Mouse (Mus musculus) left cerebral cortex, adult 18-20 months (tissue): ENCODE results near the gene Sbno1. TPM values are rescaled to one million over a fixed set of nuclear protein-coding genes. Genes with fewer than 3 reads are reported as not detected.

Source experiments
- DNase-seq, 2 experiments: peaks; one replicate each; pipeline ENCODE4 v3.0.0; 2021 to 2022; ENCODE audit warnings: low spot score in 2 of 2, mixed read lengths in 1 of 2
- total RNA-seq, 2 experiments: library from RNA; stranded (reverse); gene quantifications; 2 replicates each; pipeline ENCODE4 v1.2.3; 2021

Sbno1 gene
- total RNA-seq, 2 experiments from 2014 or later = 175 to 185 TPM

DNA sequence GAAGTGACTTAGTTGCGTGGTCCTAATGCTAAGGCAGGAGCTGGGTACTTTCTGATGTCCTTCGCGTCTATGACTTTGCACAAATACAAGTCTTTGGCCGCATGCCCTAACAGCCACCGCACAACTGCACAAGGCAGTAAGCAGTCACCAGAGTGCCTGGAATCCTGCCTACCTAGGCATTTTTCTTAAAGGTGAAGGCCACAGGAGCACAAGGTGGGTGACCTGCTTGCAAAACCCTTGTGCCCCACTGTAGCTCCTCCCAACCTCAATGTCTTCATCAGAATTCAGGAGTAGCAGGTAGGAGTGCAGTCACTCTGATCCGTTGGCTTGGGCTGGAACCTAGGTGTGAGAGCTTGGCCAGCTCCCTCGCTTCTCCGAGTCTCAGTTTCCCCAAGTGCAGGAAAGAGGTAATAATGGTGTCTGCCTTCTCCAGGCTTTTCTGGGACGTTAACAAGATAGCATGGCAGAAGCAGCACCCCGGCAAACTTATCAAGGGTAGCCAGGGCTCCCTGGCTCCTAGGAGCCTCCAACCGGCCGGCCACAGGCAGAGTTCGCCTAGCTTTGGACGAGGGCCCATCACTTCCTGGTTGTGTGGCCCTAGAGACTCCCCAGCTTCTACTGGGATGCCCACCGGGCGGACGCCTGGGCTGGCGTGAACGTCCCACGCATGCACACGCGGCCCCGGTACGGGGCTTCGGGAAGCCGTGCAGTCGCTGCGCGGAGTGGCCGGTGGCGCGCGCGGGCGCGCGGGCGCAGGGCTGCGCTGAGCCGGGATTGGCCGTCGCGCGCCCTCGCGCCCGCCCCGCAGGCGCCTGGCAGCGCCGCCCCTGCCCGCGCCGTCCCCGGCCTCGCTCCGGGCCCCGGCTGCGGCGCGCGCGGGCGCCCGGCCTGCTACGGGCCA is 19.1 kb upstream of the Sbno1 start:
- DNase-seq = peak; percentile 70 to 85

DNA sequence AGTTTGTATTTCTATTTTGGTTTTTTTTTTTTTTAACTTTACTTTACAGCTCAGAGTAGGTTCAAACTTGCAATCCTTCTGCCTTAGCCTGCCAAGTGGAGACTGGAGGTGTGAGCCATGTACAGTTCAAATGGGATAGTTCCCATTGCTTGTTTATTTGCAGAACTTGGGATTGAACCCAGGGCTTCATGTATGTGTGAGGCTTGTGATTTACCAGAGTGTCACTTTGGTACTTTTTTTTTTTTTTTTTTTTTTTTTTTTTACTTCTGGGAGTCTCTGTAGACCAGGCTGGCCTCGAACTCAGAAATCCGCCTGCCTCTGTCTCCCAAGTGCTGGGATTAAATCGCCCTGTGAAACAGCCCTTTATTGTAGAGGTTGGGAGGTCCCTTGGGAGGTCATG is 18.4 kb upstream of the Sbno1 start:
- DNase-seq = no peak

DNA sequence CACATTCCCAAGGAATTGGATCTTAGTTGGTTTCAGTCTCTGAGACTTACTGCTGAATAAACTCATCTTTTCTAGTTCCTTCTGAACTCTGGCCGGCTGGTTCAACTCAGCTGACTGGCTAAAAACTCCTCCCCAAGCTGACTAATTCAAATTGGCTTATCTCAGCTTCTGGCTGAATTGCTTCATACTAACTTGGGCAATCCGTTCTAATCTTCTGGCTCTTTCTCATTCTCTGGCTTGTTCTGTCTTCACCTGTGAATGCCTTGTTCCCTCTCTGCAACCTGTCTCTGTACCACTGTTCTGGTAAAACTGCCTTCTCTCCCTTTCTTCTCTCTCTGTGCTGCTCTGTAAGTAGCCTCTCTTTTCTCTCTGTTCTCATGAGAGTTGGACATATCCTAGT is 16.8 kb upstream of the Sbno1 start:
- DNase-seq = no peak

DNA sequence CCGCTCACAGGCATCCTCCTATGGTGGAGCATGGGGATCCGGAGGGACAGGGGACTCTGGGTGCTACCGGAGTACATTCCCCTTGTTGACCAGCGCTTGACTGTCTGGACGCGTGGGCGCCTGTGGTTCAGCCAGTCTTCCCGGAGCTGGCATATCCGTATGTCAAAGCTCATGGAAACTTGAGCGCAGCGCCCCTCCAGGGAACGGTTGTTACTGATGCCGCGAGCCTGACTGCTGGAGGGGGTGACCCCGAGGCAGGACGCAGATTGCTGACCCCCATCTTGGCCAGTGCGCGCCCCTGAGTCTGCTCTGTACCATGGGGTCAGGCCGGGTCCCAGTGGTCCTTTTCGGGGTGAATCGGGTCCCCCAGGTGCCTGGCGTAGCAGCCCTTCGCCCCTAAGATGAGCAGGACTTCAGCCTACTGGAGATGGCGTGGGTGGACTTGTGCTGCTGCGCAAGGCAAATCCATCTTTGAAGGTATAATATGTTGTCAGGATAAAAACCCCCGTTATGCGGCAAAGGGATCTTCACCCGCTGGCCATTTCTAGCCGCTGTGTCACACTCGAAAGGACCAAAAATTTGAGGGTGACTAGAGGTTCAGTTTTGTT is 14.4 kb upstream of the Sbno1 start:
- peak; percentile 39 to 49 for DNase-seq

DNA sequence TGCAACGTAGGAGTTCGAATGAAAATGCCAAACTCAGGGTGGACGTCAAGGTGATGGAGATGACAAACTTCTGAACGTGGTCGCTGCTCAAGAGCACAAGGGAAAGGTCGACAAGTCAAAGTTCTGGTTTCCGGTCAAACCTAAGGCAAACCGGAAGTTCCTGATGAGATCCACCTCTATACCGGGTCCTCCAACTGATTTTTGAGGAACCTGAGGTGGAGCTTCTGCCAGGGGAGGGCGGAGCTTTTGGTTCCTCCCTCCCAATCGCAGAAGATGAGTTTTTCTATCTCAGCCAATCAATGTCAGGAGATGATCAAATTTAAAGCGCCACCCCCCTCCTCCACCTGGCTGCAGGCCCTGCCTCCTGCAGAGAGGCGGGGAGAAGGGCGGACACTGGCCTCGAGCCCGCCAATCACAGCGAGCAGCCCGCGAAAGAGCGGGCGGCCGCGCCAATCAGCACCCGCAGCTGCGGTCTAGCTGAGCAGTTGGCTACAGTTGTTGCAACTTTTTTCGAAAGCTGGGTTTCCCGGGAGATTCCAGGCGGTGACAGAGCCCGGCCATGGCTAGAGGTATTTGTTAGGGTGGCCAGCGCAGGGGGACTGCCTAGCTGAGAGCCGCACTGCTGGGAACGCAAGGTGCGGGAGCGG is 13.8 kb upstream of the Sbno1 start, which contains the start of gene Kmt5a:
Gene Kmt5a, plus strand, starts transcription at position 484 of the 647 bp plus-strand sequence.
- peak; percentile 91 to 94 for DNase-seq

DNA sequence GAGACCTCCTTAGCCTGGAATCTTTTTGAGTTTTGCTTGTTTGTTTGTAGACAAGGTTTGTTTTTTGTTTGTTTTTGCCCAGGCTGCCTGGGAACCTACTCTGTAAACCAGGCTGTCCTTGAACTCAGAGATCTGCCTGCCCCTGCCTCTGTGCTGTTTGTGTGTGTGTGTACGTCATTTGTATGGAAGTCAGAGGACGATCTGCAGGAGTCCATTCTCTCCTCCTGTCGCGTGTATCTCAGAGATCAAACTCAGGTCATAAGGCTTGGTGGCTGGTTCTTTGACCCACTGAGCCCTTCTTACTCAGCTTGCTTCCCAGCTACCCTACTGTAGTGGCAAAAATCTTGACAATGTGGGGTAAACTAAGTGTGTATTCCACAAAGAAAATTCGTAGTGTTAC is 12.9 kb upstream of the Sbno1 start:
- DNase-seq = no peak

DNA sequence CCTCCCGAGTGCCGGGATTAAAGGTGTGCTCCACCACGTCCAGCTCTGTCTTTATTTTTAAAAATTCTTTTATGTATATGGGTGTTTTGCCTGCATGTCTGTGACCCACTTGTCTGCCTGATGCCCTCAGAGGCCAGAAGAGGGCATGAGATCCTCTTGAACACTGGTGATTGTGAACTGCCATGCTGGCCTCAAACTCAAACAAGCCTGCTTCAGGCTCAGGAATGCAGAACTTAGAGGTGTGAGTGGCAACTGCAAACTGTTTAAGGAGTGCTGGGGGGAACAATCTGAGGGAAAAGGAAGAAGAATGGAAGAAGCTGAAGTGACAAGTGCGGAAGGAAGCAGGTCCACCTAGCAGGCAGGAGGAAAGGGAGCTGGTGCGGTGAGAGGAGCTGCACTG is 12.4 kb upstream of the Sbno1 start:
- no peak for DNase-seq

DNA sequence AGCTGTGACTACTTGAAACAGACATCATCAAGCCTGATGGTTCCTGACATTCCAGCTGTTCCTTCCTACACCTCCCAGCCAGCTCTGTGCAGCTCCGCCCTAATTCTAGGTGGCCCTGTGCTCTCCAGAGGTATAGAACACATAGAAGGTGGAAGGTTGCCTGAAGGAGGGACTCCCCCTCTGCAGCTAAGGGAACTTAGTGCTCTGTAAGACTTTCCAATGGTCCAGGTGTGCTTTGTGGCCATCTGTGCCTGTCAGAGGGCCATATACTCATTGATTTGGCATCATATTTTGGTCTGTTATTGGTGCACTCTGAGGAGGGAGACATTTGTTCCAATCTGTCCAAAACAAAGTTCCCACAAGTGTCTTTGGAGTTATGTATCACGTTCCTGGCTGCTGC is 7.2 kb upstream of the Sbno1 start:
- no peak for DNase-seq

DNA sequence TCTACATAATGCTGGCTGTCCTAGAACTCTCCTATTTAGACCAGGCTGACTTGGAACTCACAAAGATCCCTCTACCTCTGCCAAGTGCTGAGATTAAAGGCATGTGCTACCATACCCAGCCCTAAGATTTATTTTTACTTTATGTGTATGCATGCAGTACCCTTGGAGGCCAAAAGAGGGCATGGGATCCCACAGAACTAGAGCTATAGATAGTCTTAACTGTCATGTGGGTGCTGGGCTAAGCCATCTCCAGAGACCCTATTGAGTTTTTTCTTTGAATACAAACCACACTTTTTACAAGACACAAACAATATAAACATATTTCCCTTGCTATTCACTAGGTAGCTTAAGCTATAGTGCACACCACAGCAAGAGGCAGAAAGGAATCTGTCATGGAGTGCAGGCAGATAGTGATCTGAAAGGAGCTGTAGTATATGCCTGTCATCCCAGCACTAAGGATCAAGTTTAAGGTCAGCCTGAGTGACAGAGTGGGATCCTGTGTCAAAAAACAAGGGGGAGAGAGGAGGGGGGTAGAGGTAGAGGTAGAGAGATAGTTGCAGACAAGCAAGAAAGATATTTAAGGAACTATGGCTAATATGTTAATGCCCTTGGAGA is 6.7 kb upstream of the Sbno1 start:
- DNase-seq = peak; percentile 75 to 79

DNA sequence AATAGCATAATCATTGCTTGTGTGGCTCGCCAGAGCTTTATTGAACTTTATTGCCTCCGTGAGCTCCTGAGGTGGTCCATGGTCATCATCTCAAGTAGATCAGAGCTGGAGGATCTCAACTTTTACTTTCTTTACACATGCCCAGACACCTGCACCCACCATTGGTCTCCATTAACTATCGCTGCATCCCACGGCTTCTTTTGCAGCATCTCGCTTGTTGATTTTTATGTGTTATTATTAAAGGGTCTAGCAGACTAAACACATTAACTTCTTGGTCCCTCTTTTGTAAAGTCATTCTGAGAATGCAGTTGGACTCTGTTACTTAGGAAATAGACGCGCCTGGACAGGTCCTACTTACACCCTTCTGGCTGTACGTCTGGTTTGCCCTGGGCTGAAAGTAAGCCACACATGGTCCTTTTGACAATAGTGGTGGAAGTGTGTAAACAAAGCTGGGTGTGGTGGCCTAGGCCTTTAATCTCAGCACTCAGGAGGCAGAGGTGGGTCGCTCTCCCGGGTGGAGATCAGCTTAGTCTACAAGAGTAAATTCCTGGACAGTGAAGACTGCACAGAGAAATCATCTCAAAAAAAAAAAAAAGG is 772 bp upstream of the Sbno1 start:
- no peak for DNase-seq

DNA sequence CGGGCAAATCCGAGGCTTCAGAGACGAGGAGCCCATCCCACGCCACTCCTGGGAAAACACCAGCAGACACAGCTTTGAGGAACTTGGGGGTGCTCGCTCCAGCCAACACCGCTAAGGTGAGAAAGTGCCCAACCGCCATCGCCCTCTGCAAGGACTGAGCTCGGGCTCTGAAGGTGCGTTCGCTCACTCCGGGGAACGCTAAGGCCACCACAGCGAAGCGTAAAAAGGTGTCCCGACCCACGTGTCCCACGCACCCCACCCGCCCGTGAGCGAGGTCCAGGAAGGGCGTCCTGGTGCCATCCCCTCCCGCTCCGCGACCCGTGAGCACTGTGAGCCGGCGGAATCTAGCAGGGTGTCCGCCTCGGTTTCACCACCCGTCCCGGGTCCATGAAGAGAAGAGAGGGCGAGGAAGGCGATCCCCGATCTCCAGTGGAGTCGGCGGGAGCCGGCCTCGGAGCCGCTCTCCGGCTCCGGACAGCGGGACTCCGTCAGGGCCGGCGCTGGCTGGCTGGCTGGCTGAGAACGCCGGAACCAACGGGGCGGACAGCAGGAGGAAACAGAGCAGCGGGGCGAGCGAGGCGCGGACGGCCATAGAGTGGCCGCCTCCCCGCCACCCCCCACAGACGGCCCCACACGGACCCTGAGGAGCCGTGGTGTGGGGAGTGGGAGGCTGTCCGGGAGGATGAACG is 934 bp downstream of the Sbno1 start:
- peak in 1 of 2 experiments; percentile 45 for DNase-seq

DNA sequence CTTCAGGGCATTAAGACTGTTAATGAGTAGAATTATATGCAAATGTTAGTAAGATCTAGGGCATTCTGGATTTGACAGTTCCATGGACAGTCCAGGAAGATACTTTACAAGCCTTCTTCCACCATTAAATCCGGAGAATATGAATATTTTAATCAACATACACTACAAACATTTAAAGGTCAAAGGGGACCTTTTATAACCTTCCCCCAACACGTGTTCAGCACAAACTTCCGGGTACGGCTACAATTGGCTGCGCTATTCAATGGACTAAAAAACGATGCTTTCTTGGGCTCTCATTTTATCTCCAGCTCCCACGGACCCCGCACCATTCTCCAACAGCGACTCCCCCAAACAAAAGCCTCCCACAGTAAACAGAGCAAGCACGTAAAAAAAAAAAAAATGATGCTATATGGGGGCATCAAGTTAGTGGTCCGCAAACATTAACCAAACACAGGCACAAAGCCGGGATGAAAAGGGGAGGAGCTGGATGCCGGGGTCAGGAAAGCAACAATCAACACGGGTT is 1.5 kb downstream of the Sbno1 start:
- no peak for DNase-seq

DNA sequence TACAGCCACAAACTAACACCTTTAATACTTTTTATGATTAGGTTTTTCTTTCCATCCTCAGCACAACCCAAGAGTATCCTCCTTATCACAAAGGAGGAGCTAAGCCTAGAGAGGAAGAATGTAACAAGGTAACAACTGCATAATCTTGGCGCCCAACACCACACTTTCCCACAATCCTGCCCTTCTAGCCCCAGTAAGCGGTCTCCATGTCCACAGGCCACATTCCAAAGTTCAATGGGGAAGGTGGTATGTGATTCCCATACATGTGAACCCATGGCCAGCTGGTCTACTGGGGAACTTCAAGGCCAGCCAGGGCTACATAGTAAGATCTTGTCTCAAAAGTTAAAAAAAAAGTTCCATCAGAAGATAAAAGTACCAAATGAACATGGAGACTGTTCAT is 4.0 kb downstream of the Sbno1 start:
- no peak for DNase-seq

DNA sequence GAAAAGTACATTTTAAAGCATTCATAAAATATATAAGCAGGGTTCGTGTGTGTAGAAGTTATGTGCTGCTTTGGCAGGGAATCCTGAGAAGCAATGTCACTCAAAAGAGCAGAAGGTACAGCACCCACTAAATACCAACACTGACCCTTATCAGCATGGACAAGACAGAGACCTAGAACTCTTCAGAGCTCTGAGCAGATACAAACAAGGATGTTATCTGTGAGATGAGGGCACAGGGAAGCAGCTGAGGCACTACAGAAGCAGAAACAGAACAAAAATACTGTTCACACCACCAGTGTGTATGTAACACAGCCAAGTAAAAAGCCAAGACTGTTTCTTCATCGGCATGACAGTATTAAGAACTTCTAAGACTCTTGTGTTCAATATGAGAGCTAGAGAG is 6.9 kb downstream of the Sbno1 start:
- no peak for DNase-seq

DNA sequence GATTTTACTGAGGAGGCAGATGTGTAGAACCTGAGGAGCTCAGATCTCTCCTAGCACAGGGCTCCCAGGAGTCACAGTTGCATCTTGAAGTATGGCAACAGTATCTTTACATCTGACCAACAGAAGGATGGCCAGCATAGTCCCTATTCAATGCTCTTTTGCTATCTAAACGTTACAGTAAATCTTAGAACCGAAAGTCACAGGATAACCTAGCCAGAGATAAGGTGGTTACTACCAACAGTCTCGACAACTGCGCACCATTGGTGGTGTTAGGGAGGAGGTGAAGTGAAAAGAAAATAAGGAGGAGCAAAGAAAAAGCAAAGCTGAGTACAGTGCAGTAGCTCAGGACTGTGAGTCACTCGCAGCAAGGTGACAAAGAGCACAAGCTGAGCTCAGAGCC is 13.6 kb downstream of the Sbno1 start:
- no peak for DNase-seq

DNA sequence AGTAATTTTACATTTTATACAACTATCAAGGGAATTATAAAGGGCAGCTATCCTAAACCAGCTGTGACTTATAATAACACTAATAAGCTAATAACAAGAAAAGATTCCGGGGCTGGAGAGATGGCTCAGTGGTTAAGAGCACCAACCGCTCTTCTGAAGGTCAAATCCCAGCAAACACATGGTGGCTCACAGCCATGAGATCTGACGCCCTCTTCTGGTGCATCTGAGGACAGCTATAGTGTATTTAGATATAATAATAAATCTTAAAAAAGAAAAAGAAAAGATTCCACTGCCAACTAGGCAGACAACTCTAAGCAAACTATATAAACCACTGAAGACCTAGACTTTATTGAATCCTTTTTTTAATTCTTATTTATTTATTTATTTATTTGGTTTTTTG is 15.0 kb downstream of the Sbno1 start:
- DNase-seq = no peak

DNA sequence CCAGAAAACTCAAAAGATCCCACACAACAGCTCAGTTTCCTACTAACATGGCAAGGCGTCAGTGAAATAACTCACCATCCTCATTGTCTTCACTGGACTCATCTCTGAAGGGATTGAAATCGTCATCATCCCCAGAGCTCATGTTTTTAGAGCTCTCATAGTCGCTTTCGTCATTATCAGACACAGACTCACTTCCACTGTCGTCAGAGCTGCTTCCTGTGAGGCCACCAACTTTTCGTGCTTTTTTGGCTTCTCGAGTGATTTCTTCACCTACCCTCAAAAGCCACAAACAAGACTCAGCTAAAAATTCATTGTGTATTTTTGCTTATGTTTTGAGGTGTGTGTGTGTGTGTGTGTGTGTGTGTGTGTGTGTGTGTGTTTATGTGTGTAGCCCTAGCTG is 32.1 kb downstream of the Sbno1 start:
- no peak for DNase-seq

DNA sequence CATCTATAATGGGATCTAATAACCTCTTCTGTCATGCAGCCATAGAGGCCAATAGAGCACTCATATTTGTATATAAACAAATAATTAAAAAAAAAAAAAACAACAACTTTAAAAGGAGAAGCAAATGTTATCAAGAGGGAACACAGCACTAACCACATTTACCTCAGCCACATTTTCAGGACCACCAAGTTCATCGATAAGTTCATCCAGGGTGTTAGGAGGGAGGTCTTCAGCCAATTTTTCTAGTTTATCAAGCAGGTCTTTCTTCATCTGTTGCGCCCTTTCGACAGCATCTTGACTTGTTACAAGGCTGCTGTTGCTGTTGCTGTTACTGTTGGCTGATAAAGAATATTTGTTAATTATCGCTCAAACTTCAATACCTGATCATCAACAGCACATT is 33.4 kb downstream of the Sbno1 start:
- DNase-seq = no peak

DNA sequence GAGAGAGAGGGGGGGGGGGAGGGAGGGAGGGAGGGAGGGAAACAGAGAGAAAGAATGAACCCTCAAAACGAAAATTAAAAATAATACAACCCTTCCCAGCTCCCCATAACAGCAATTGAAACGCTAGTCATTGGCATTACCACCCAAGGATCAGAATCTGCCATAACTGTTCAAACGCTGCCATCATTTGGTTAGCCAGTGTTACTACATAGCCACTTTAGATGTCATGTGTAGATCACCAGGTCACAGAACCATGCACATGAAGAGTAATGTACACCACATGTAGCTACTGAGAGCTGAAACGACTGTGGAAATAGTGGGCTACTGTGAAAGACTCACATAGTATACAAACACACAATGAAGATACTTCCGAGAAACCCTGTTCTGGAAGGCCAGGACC is 37.9 kb downstream of the Sbno1 start:
- DNase-seq = no peak

DNA sequence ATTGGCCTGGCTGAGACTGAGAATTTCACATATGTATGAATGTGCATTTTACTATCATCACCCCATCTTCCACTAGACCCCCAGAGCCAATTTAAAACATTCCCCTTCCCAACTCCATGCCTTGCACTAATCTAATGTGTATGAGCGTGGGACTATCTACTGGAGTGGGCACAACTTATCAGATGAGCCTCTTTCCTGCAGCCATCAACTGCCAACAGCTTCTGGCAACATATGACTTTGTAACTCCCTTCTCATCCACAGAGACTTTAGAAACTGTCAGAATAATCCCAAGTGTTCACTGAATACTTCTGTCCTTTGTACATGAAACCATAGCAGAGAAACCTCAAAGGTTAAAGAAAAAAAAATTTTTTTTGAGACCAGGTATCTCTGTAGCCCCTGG is 45.7 kb downstream of the Sbno1 start:
- no peak for DNase-seq

DNA sequence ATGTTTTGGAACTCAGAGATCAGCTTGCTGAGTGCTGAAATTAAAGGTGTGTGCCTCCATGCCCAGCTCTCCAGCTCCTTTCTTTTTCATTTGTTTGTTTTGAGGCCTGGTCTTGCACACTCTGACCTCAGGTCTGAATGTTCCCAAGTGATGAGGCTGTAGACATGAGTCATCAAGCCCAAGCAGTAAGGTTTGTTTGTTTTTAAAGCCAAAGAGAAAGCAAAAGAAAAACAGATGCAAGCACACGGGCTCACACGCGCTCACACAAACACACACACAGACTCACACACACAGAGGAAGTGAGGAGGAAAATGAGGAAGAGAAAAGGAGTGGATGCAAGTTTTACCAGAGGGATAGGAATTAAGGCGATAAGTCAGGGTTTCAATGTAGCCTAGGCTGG is 48.7 kb downstream of the Sbno1 start:
- no peak for DNase-seq
